Mouse (Mus musculus): Measurements from ENCODE around the gene Itga7.

Gene Itga7

GRCm38 (mm10) chr10:128902409-128902988 is 31.1 kb upstream of the Itga7 start:
- POLR2A ChIA-PET: interaction anchor here in 3 of 4 experiments (0.6 to 4.6 kb wide), 23 partner anchors 10 to 634 kb away, joined by 3 to 34 read pairs (median 4); partner anchors contain the start of genes Bloc1s1 (in 1 of the 3), Cs (in 1 of the 3) and Pym1 (in 1 of the 3)
- CTCF ChIA-PET: interaction anchor here (0.5 to 3.8 kb wide), 12 partner anchors 11 to 1191 kb away, joined by 3 to 29 read pairs (median 5); no protein-coding TSS in a partner anchor

GRCm38 (mm10) chr10:128904812-128905211 is 28.8 kb upstream of the Itga7 start:
- POLR2A ChIA-PET: interaction anchor here in 1 of 4 experiments (1.9 kb wide), 1 partner anchor 18 kb away, joined by 9 read pairs; the partner anchor contains the start of genes Bloc1s1 and Rdh5
- CTCF ChIA-PET: interaction anchor here in 1 of 4 experiments (0.7 kb wide), 1 partner anchor 804 kb away, joined by 3 read pairs; no protein-coding TSS in a partner anchor

- CTCF ChIA-PET: interaction anchor here (0.5 to 1.9 kb wide), 15 partner anchors 13 to 1353 kb away, joined by 3 to 8 read pairs (median 3); partner anchors contain the start of genes Bloc1s1 (in 1 of the 4), Gdf11 (in 1 of the 4) and Rdh5 (in 1 of the 4)
- POLR2A ChIA-PET: interaction anchor here (0.5 to 9.2 kb wide), 58 partner anchors 8 to 1928 kb away, joined by 3 to 132 read pairs (median 5); partner anchors contain the start of genes Cd63 (in 4 of the 4), Bloc1s1 (in 3 of the 4), Itga7 (in 2 of the 4) and Pa2g4 (in 2 of the 4)
These were observed 24.7 kb upstream of the Itga7 start for GRCm38 (mm10) chr10:128908778-128909448.

DNA sequence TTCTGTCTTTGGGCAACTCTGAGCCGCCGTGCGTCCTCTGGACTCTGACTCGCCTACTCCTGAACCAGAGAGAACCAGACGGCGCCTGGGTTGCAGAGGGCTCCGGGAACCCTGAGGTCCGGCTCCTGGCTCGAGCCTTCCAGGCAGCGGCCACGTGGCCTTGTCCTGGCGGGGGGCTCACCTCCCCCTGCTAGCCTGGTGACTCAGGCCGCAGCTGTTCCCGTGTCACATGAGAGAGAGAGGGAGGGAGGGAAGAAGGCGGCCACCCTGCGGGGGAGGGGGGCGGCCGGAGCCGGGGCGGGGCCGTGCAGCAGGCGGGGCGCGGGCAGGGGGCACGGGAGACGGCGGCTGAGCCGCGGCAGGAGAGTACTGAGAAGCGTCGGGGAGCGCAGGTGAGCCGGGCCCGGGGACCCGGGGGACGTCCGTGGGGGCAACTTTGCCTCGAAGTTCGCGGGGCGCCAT is 24.0 kb upstream of the Itga7 start:
- ChIA-PET POLR2A (interaction anchor here (0.6 to 9.2 kb wide), 48 partner anchors 9 to 542 kb away, joined by 3 to 132 read pairs (median 5); partner anchors contain the start of genes Cd63 (in 4 of the 4), Bloc1s1 (in 3 of the 4), Itga7 (in 2 of the 4) and Pa2g4 (in 2 of the 4)), CTCF (interaction anchor here in 3 of 4 experiments (0.6 to 1.9 kb wide), 8 partner anchors 14 to 1354 kb away, joined by 3 to 8 read pairs (median 3); partner anchors contain the start of genes Bloc1s1 (in 1 of the 3), Gdf11 (in 1 of the 3) and Rdh5 (in 1 of the 3))

DNA sequence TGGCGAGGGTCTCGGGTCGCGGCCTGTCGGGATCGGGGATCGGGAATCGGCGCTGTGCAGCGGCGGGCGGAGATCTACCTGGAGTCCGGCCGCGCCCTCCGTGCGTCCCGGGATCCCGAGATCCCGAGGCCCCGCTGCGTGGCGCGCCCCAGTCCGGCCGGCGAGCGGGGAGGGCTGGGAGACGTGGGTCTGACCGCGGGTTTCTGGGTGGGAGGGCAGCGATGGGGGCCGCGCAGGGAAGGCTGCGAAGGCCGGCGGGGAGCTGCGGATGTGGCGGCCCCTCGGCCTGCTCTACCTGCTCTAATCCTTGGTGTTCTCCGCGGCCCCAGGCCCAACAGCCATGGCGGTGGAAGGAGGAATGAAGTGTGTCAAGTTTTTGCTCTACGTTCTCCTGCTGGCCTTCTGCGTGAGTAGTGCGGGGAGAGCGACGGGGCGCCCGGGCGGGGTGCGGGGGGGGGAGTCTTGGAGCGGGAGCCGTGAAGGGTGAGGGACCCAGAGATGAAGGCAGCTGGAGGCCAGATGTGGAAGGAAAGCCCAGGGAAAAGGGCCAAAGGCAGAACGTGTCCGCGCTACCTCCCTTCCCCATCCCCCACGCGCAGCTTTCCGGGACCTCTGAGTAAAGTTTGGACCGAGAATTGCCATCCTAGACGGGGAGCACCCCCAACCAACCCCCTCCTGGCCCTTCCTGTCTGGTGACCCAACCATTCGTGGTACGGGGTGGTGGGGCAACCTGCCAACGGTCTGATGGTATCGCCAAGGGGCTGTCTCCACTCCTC is 23.4 kb upstream of the Itga7 start:
- POLR2A ChIA-PET: interaction anchor here (0.6 to 9.2 kb wide), 33 partner anchors 9 to 536 kb away, joined by 3 to 132 read pairs (median 5); partner anchors contain the start of genes Cd63 (in 3 of the 4), Rdh5 (in 3 of the 4), Bloc1s1 (in 2 of the 4) and Esyt1 (in 1 of the 4)

GRCm38 (mm10) chr10:128911430-128911829 is 22.2 kb upstream of the Itga7 start:
- CTCF ChIA-PET: interaction anchor here in 2 of 4 experiments (1.2 to 1.8 kb wide), 2 partner anchors 12 to 66 kb away, joined by 3 to 4 read pairs; partner anchors contain the start of gene Bloc1s1 (in 1 of the 2)
- POLR2A ChIA-PET: interaction anchor here in 3 of 4 experiments (0.6 to 9.2 kb wide), 11 partner anchors 9 to 818 kb away, joined by 3 to 132 read pairs (median 3); partner anchors contain the start of genes Bloc1s1 (in 3 of the 3), Rdh5 (in 3 of the 3), Cd63 (in 1 of the 3) and Ormdl2 (in 1 of the 3)

More for the DNA sequence above, 23.4 kb upstream of the Itga7 start:
- CTCF ChIA-PET: interaction anchor here in 3 of 4 experiments (0.6 to 1.9 kb wide), 8 partner anchors 13 to 304 kb away, joined by 3 to 8 read pairs (median 4); partner anchors contain the start of genes Bloc1s1 (in 1 of the 3), Itga7 (in 1 of the 3) and Rdh5 (in 1 of the 3)

DNA sequence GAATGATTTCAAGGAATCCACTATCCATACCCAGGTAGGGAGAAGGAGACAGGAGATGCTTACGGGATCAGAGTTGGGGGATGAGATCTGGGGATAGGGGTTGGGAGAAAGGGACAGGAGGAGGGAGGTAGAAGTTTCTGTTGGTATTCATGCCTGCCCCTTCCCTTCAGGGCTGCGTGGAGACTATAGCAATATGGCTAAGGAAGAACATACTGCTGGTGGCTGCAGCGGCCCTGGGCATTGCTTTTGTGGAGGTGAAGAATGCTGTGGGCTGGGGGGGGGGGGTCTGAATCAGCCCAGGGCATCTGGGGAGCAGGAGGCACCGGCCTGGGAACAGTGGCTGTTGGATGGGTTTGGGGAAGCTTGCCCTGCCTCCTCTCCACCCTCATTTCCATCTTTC is 21.4 kb upstream of the Itga7 start:
- ChIA-PET POLR2A (interaction anchor here in 2 of 4 experiments (0.6 to 9.2 kb wide), 6 partner anchors 9 to 33 kb away, joined by 3 to 132 read pairs (median 10); partner anchors contain the start of genes Bloc1s1 (in 1 of the 2), Cd63 (in 1 of the 2) and Rdh5 (in 1 of the 2)), CTCF (interaction anchor here (0.7 to 2.5 kb wide), 8 partner anchors 10 to 63 kb away, joined by 3 to 30 read pairs (median 8); partner anchors contain the start of genes Bloc1s1 (in 2 of the 4), Rdh5 (in 2 of the 4) and Gdf11 (in 1 of the 4))

- ChIA-PET CTCF (interaction anchor here (0.5 to 2.5 kb wide), 41 partner anchors 9 to 502 kb away, joined by 3 to 30 read pairs (median 4); partner anchors contain the start of genes Bloc1s1 (in 3 of the 4), Cd63 (in 3 of the 4), Itga7 (in 3 of the 4) and Rdh5 (in 3 of the 4)), POLR2A (interaction anchor here (0.6 to 9.2 kb wide), 28 partner anchors 8 to 418 kb away, joined by 3 to 132 read pairs (median 4); partner anchors contain the start of genes Bloc1s1 (in 3 of the 4), Cd63 (in 3 of the 4), Rdh5 (in 3 of the 4) and Itga7 (in 2 of the 4))
These were observed 20.8 kb upstream of the Itga7 start for GRCm38 (mm10) chr10:128912791-128913190.

GRCm38 (mm10) chr10:128913219-128913618 is 20.4 kb upstream of the Itga7 start:
- CTCF ChIA-PET: interaction anchor here (0.5 to 2.5 kb wide), 56 partner anchors 8 to 503 kb away, joined by 3 to 30 read pairs (median 4); partner anchors contain the start of genes Itga7 (in 4 of the 4), Rdh5 (in 4 of the 4), Bloc1s1 (in 3 of the 4) and Cd63 (in 3 of the 4)
- POLR2A ChIA-PET: interaction anchor here (0.6 to 9.2 kb wide), 31 partner anchors 8 to 446 kb away, joined by 3 to 132 read pairs (median 4); partner anchors contain the start of genes Bloc1s1 (in 3 of the 4), Cd63 (in 3 of the 4), Rdh5 (in 3 of the 4) and Itga7 (in 2 of the 4)

- CTCF ChIA-PET: interaction anchor here (0.6 to 2.5 kb wide), 53 partner anchors 8 to 503 kb away, joined by 3 to 30 read pairs (median 4); partner anchors contain the start of genes Itga7 (in 4 of the 4), Rdh5 (in 4 of the 4), Bloc1s1 (in 3 of the 4) and Cd63 (in 3 of the 4)
- POLR2A ChIA-PET: interaction anchor here (0.6 to 9.2 kb wide), 31 partner anchors 8 to 446 kb away, joined by 3 to 132 read pairs (median 4); partner anchors contain the start of genes Bloc1s1 (in 3 of the 4), Cd63 (in 3 of the 4), Rdh5 (in 3 of the 4) and Pa2g4 (in 2 of the 4)
These were observed 19.9 kb upstream of the Itga7 start for GRCm38 (mm10) chr10:128913696-128914095.

- ChIA-PET POLR2A (interaction anchor here in 2 of 4 experiments (0.7 to 9.2 kb wide), 10 partner anchors 6 to 93 kb away, joined by 3 to 132 read pairs (median 3); partner anchors contain the start of genes Bloc1s1 (in 2 of the 2), Rdh5 (in 2 of the 2) and Cd63 (in 1 of the 2)), CTCF (interaction anchor here in 3 of 4 experiments (0.6 to 0.7 kb wide), 3 partner anchors 23 to 339 kb away, joined by 3 to 8 read pairs (median 6); partner anchors contain the start of gene Olfr763 (in 1 of the 3))
These were observed 18.1 kb upstream of the Itga7 start for GRCm38 (mm10) chr10:128915550-128915949.

GRCm38 (mm10) chr10:128916665-128917064 is 17.0 kb upstream of the Itga7 start:
- ChIA-PET POLR2A (interaction anchor here in 2 of 4 experiments (0.8 to 6.0 kb wide), 9 partner anchors 11 to 94 kb away, joined by 3 to 34 read pairs (median 3); partner anchors contain the start of gene Cd63 (in 1 of the 2)), CTCF (interaction anchor here in 1 of 4 experiments (0.6 kb wide), 1 partner anchor 24 kb away, joined by 3 read pairs; no protein-coding TSS in a partner anchor)

DNA sequence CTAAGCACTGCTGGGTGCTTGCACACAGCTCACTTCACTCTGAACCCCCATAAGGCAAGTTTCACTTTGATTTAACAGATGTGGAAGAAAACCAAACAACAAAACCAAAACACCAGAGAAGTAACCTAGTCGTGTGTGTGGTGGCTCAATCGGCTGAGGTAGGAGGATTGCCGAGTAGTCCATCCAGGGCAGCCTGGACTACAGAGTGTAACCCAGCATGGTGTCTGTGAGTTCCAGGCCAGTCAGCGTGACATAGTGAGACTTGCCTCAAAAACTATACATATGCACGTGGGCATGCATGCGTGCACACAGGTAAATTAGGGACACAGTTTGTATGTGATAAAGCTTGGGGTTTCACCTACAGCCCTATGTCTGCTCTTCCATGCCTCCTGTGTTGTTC is 16.2 kb upstream of the Itga7 start:
- ChIA-PET CTCF (no interaction called here), POLR2A (interaction anchor here in 2 of 4 experiments (1.0 to 7.6 kb wide), 5 partner anchors 6 to 27 kb away, joined by 3 to 132 read pairs (median 3); no protein-coding TSS in a partner anchor)

GRCm38 (mm10) chr10:128918246-128918645 is 15.4 kb upstream of the Itga7 start:
- POLR2A ChIA-PET: interaction anchor here in 2 of 4 experiments (1.1 to 7.7 kb wide), 9 partner anchors 7 to 91 kb away, joined by 3 to 132 read pairs (median 7); partner anchors contain the start of genes Itga7 (in 2 of the 2), Cd63 (in 1 of the 2) and Gdf11 (in 1 of the 2)
- CTCF ChIA-PET: interaction anchor here in 1 of 4 experiments (1.3 kb wide), 1 partner anchor 27 kb away, joined by 4 read pairs; no protein-coding TSS in a partner anchor

GRCm38 (mm10) chr10:128919203-128919631 is 14.4 kb upstream of the Itga7 start:
- POLR2A ChIA-PET: interaction anchor here in 3 of 4 experiments (0.6 to 7.7 kb wide), 13 partner anchors 8 to 579 kb away, joined by 3 to 132 read pairs (median 5); partner anchors contain the start of genes Itga7 (in 2 of the 3), Cd63 (in 1 of the 3) and Gdf11 (in 1 of the 3)
- CTCF ChIA-PET: interaction anchor here in 1 of 4 experiments (0.6 to 1.3 kb wide), 2 partner anchors 15 to 26 kb away, joined by 3 to 4 read pairs; no protein-coding TSS in a partner anchor

Measured in embryonic stem cell, embryonic (primary cell).